Mouse (Mus musculus) megakaryocyte-erythroid progenitor cell, adult 5-6 weeks (primary cell): ENCODE data around the gene Npas1. TPM values are rescaled to one million over a fixed set of nuclear protein-coding genes. Genes with fewer than 3 reads are reported as not detected.
A peak's percentile ranks its signal among the peaks of the same experiment; 100 is the strongest.

ENCODE experiments used
- ATAC-seq: replicated peaks from 2 replicates; pipeline ENCODE4 v1.8.0; 2016; ENCODE audit warnings: mild to moderate bottlenecking, inconsistent platforms; ENCODE audit not compliant: severe bottlenecking, poor library complexity, low FRiP score, low TSS enrichment
- total RNA-seq, 2 experiments: library from RNA; stranded (forward) in 1 of 2; stranded (reverse) in 1 of 2; fragments of 200-1000, 215-1000 nt in 1 of 2; fragments of >200 nt in 1 of 2; fragmentation: Nextera tagmentation in 1 of 2; gene quantifications; 2 replicates each; pipeline ENCODE4 v1.2.3; 2014 to 2017

Npas1 gene
- total RNA-seq (2014; fragmentation: Nextera tagmentation) (not detected in 2 replicates), total RNA-seq (2017) (not detected in 2 replicates)

DNA sequence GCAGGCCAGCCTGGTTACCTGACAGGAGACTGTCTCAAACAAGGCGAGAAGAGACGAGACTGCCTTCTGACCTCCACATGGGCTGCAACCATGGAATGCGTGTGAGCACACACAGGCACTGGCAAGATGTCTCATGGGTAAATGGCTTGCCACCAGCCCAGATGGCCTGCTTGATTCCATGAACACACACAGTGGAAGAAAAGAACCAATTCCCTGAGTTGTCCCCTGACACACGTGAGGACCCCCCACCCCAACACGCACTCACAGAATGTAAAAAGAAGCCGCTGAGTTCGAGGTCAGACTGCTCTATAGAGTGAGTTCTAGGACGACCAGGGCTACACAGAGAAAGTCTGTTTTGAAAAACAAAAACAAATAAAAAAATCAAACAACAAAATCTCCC lies at the start of gene Npas1:
Gene Npas1, minus strand, starts transcription at position 101 of the 400 bp plus-strand sequence.
- no peak for ATAC-seq

DNA sequence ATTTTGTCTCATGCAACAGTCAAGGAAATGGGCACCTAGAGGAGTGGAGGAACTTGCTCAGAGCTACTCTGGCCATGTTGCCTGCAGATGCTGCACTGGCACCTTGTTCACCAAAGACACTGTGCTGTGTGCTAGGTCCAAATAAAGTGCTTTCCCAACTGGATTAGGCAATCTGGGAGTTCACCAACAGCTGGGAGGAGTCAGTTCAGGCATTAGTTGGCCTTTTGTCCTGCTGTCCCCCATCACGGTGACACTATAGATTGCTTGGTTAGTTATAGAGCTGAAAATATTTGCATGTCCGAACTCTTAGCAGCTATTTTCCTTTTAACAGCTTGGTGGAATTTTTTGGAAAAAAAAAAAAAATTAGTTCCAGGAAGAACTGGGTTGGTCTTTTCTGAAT lies 48.5 kb upstream of the Npas1 start:
- no peak for ATAC-seq

DNA sequence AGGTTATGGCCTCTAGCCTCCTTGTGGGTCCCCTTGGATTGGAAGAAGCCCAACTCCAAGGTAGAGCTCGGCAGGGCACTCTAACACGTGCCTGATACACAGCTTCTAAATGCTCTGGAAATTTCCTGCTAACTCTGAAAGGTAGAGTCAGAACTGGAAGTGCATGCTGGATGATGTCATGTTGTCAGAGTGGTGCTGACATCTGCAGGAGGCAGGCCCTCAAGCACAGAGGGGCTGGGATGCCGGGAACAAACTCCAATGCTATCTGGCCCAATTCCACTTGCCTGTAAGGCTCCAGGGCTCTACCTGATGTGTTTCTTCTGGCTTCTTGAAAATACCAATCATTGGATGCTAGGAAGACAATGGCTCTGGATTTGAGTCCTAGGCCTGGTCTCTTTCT lies 47.9 kb upstream of the Npas1 start:
- no peak for ATAC-seq

DNA sequence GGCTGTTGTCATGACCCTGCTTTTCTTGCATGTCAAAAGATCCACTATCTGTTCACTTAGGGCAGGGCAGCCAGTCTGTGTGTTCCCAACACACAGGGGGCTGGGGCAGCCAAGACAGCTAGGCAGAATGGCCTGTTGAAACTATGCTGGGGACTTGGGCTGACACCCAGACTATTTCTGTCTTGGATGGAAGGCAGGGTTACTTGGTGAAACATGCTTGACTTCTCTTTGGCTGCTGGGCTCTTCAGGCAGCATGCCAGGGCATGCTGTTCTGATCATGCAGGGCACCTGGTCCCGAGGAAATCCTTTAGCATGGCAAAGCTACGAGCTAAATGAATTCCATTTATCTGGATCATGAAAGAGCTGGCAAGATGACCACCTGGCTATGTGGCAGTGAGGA lies 46.8 kb upstream of the Npas1 start:
- ATAC-seq = no peak

DNA sequence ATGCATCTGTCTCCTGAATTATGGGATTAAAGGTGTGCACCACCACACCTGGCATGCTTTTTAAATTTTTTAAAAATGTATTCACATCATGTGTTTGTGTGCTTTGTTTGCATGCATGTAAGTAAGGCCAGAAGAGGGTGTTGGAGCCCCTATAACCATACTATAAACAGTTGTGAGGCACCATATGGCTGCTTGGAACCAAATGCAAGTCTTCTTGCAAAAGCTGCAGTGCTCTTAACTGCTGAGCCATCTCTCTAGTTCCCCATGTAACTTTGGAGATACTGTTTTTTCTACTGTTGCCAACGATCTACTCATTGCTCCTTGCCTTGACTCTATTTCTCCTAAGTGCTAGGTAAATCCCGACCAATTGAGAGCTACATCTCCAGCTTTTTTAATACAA lies 41.8 kb upstream of the Npas1 start:
- no peak for ATAC-seq

DNA sequence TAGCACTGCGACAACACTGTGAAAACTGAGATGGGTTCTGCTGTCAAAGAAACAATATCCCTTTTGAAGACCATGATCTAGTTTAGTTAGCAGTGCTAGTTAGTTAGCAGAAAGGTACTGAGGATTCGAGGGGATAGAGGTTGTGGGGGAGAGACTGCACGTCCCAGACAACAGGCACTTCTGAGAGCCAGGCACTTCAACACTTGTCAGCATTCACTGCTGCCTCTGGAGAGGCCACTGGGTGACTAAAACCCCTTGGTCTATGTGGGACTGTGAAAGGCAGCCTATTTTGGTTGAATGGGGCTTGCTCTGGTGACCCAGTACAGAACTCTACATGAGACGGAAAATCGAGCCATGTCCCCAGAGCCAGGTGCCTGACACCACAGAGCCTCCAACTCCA lies 39.7 kb upstream of the Npas1 start:
- no peak for ATAC-seq

DNA sequence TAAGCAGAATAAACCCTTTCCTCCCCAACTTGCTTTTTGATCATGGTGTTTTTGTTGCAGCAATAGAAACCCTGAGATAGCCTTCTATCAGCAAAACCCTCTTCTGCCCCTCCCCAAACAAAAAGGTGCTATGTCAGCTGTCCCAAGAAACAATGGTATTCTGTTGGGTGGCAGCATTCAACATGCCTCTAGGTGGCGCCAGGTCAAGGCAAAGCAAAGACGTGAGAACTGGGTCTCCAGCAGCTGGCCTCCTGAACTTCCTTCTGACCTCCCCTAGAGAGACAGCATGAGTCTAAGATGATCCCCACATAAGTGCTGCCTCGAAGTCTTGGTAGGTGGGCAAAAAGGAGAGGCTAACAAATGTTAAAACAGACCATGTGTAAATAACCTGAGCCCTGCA lies 29.8 kb upstream of the Npas1 start:
- peak; percentile 92 for ATAC-seq

DNA sequence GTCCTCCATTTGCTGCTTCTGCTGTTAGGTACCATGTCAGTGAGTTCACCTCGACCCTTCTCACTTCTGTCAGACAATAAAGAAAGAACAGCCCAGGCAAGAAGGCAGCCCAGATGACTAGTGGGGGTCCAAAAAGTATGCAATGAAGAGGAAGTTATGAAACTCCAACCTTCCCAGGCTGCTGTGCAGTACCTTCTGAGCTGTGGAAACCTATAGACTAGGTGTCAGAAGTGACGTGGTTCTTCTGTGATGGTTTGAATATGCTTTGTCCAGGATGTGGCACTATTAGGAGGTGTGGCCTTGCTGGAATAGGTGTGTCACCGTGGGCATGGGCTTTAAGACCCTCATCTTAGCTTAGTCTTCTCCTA lies 27.7 kb upstream of the Npas1 start:
- no peak for ATAC-seq

DNA sequence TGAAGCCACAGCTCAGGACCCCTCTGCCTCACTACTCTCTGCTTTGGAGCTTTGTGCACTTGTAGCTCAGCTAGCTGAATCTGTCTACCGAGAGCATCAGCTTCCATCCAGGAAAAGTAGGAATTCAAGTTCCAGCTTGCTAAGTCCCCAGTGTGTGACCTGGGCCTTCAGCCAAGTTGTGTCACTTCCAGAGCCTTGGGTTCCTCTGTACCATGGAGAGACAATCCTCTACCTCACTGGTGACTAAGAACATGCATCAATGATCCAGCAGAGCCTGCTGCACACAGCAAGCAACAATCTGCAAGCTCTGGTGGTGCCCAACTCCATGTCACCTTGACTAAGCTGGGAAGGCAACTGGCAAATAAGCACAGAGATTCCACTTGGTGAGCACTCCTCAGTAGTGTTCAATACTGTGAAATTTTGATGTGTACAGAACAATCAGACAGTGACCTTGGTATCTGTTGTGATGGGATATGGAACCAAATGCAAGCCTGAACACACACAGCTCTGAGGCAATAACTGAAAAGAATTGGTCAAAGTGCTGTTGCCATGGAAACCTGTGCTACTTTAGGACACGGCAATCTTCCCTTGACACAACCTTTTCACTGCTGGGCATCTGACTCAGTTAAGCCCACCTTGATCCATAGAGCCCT lies 27.2 kb upstream of the Npas1 start:
- ATAC-seq = no peak

DNA sequence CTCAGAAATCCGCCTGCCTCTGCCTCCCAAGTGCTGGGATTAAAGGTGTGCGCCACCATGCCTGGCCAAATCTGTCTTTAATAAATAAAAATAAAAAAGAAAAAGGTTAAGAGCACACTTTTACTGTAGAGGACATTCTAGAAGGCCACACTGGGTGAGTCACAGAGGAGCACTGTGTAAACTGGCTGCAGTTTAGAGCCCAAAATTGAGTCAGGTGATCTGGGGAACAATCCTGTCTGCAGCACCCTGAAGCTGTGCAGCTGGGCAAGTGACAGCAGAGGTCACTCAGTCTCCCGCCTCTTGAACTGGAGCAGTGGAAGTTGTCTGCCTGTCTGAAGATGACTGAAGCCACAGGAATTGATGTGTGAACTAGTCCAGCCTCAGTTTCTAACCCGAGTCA lies 24.0 kb upstream of the Npas1 start:
- ATAC-seq = no peak

DNA sequence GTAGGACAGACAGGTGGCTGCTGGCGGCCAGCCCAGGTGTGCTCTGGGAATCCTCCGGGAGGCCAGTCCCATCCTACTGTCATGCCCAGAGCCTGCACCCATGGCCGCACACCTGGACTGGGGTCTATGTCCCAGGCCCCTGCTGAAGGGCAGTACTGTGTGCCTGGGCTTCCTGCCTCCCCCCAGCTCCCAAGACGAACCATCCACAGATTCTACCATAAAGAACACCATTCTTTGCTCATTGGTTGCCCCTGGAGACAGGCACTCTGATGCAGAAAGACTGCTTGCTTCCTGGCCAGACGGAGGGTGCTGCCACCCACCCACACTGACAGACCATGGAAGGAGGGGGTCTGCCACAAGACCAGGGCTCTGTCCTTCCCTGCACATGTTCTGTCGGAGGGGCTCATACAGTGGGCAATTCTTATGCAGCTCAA lies 22.2 kb upstream of the Npas1 start:
- ATAC-seq = no peak

DNA sequence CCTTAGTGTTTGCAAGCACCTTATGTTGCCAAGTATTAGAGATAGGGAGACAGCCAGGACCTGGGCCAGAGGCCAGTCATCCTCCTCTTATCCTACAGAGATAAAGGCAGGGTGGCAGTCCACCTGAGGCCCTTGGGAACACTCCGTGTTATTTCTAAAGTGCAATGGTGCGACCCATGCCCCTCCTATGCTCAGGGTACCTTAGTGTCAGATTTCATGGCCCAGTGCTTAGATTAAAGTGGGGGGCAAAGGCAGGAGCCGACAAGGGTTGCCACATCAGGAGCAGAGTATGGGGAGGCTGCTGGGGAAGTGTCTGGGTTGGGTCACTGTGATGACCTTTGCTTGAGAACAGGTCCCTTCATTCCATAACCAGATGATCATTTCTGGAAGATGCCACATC lies 18.7 kb upstream of the Npas1 start:
- ATAC-seq = no peak

DNA sequence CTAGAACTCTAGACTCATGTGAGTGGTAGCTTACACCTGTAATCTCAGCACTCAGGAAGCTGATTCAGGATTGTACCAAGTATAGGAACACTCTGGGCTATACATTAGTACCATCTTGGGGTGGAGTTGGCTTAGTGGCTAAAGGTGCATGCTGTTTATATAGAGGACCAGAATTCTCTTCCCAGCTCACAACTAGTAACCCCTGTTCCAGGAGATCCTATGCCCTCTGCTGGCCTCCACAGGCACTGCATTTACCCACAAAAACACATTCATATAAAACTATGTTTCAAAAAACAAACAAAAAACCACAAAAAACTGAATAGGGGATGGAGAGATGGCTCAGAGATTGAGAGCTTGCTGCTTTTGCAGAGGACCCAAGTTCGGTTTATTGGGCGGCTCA lies 15.8 kb upstream of the Npas1 start:
- ATAC-seq = peak; percentile 42; the same call in 1 of the 2 replicates

DNA sequence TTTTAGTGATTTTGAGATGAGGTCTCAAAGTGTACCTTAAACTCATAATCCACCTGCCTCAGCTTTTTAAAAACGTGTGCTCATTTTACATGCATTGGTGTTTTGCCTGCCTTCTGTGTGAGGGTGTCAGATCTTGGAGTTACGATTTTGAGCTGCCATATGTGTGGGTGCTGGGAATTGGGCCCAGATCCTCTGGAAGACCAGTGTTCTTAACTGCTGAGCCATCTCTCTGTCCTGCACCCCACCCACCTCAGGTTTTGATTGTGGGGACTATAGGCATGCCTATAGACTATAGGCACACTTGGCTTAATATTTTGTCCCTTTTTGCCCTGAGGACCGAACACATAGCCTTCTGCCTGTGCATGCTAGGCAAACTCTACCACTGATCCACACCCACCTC lies 14.7 kb upstream of the Npas1 start:
- ATAC-seq = no peak

DNA sequence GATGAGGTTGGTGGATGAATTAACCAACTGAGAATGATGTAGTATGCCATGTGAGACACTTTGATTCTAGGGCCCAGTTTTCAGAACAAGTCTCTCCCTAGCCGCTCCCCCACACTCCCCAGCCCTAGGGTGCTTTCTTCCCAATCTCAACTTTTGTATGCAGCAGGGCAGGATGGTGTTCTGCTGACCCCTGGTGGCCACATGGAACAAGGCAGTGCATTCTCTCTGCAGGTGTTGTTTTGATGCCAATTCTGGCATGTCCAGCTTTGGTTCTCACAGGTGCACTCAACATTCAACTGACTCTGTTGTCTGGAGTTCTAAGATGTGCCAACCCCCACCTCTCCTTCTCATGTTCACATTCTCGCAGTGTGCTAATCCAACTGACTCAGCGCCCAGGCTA lies 14.2 kb upstream of the Npas1 start:
- ATAC-seq = peak; percentile 80

DNA sequence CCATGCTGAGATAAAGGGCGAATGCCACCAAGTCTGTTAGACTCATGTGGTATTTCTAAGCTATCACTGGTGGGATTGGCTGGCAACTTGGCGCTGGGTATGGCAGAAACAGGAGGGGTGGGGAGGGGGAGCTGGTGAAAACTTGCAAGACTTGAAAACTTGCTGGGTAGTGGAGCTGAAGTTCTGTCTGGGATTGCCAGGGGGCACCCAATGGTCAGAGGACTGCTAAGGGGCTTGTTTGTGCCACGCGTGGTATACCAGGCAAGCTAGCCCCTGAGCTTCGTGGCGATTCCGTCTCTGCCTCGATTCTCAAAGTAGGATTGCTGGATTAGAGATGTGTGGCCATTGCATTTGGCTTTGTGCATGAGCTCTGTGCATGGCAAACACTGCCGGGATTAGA lies 12.4 kb upstream of the Npas1 start:
- ATAC-seq = no peak

DNA sequence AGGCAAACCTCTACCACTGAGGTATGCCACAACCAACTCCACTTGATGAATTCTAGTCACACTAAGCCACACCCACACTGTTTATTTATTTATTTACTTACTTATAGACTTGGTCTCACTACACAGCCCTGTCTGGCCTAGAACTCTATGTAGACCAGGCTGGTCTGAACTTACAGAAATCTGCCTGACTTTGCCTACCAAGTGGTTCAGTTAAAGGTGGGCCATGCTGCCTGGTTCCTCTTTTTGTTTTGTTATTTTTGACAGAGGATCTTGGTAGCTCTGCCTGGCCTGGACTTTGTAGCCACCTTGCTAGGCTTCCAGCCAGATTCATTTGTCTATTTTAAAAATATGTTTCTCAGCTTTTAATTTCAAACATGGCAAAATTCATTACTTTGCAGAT lies 11.3 kb upstream of the Npas1 start:
- ATAC-seq = no peak

DNA sequence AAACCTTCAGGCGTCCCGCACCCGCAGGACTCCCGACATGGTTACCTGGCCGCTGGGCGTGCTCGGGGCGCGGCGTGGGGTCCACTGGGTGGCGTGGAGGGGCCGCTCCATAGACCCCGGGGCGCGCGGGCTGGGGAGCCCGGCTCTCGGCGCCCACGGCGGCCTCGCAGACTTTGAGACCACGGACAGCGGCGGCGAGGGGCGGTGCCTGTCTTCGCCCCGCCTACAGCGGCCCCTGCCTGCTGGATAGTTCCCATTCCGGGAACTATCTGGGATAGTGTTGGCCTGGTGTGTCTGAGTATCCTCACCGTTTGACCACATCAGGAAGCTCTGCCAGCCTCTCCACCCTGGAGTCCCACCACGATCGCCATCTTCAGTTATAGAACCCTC lies 933 bp downstream of the Npas1 start:
- ATAC-seq = no peak

DNA sequence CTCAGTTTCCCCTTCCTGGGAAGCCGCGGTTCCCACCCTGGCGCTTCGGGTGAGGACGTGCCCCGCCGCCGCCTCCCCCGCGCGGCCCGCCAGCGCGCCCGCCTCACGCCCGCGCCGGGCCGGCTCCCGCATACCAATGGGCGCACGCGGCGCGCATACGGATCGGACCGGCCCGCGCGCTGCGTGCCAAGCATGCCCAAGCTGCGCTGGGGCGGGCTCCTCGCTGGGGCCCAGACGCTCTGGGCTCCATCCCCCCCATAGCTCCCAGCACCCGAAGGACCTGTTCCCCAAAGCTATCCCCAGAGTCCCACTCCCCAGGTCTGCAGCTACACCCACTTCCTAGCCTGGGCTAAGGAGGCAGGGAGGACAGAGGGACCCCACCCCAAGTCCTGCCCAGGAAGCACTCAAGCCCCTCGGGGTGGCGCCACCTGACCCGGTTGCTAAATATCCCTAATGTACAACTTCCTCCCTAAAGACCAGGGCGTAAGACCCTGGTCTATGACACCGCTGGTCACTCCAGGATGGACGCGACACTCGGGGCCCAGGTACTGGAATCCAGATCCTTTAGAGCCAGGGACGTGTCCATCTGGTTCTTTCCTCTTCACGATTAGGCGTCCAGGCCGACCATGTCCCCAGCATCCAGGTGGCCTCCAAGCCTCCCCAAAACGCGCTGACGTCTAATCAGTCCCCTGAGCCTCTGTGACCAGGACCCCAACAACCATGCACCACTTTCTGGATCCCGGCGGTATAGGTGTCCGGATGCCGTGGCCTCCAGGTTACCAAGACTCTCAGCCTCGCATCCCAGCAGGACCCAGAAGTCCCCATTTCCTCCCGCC lies 1.5 kb downstream of the Npas1 start:
- ATAC-seq = no peak

DNA sequence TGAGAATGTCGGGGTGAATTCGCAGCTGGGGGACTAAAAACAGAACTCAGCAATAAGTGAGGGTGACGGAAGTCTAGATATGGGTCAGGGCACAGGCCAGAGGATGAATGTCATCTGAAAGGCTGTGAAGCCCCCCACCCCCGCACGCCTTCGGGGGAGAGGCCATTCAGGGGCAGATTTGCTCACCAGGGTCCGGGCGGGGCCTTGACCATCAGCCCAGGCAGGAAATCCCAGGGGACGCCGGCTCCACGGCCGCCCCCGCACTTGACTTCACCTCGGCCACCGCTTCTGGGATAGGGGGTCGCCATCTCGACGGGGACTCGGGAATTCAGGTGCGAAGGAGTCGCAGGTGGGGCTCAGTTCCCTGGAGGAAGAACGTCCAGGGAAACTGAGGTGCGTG lies 2.2 kb downstream of the Npas1 start:
- no peak for ATAC-seq

DNA sequence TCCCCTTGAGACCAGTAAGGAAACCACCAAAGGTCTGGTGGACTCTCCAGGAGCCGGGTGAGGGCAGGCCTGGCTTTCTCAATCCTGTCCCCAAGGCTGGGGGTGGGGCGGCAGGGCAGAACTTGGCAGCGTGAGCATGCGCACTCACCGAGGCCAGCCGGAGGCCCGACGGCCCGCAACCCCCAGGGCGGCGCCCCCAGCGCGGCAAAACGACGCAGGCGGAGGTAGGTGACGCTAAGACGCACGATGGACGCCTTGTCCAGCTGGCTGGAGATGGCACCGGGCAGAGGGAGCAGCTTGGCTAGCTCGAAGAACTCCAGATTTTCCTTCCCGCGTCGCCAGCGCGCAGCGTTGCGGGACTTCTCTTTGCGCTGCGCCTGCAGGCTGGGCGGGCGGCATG lies 3.1 kb downstream of the Npas1 start:
- ATAC-seq = no peak
